Mouse (Mus musculus) MEL (cell line): ENCODE results near the gene Rassf2. TPM values are rescaled to one million over a fixed set of nuclear protein-coding genes. Genes with fewer than 3 reads are reported as not detected.

ENCODE experiments used
- DNase-seq: peaks from one replicate; pipeline ENCODE4 v3.0.0; 2011; ENCODE audit warnings: low read depth, low spot score
- H3K27ac ChIP-seq: 2 replicates; pipeline ENCODE4 v1.5.1; 2012; ENCODE audit warnings: low read depth, mild to moderate bottlenecking, control low read depth, low read length, moderate library complexity; ENCODE audit not compliant: control insufficient read depth
- H3K27me3 ChIP-seq, 2 experiments: fragments of 150-350 bp in 1 of 2; sonication (generic) in 1 of 2; 2 replicates each; pipeline ENCODE4 v1.6.1; 2012; ENCODE audit warnings: low read length in 2 of 2, mild to moderate bottlenecking in 2 of 2, improper control_type of control experiment in 1 of 2, moderate library complexity in 1 of 2; ENCODE audit not compliant: insufficient read depth in 2 of 2, control insufficient read depth in 1 of 2
- H3K36me3 ChIP-seq, 2 experiments: 2 replicates each; pipeline ENCODE4 v1.6.1; 2012 to 2014; ENCODE audit warnings: low read length in 2 of 2, improper control_type of control experiment in 1 of 2, inconsistent platforms in 1 of 2, mild to moderate bottlenecking in 1 of 2; ENCODE audit not compliant: insufficient read depth in 2 of 2, control insufficient read depth in 1 of 2
- H3K4me1 ChIP-seq, 2 experiments: fragments of 150-350 bp in 1 of 2; sonication (generic) in 1 of 2; 2 replicates each; pipeline ENCODE4 v1.6.1; 2012; ENCODE audit warnings: low read length in 2 of 2, improper control_type of control experiment in 1 of 2, mild to moderate bottlenecking in 1 of 2; ENCODE audit not compliant: insufficient read depth in 2 of 2, control insufficient read depth in 1 of 2
- H3K4me3 ChIP-seq, 2 experiments: fragments of 150-350 bp in 1 of 2; sonication (generic) in 1 of 2; 2 replicates each; pipeline ENCODE4 v1.5.1; 2012; ENCODE audit warnings: low read depth in 2 of 2, low read length in 2 of 2, mild to moderate bottlenecking in 2 of 2, moderate library complexity in 2 of 2, control low read depth in 1 of 2, improper control_type of control experiment in 1 of 2; ENCODE audit not compliant: control insufficient read depth in 1 of 2, insufficient read depth in 1 of 2
- H3K79me2 ChIP-seq: 2 replicates; pipeline ENCODE4 v1.6.1; 2012; ENCODE audit warnings: mild to moderate bottlenecking, low read length, moderate library complexity; ENCODE audit not compliant: control insufficient read depth, poor library complexity, insufficient read depth
- H3K9ac ChIP-seq: 2 replicates; pipeline ENCODE4 v1.6.1; 2012; ENCODE audit warnings: low read depth, mild to moderate bottlenecking, control low read depth, low read length, moderate library complexity; ENCODE audit not compliant: control insufficient read depth, poor library complexity, severe bottlenecking
- H3K9me3 ChIP-seq: fragments of 150-350 bp; sonication (generic); replicated peaks from 2 replicates; pipeline ENCODE4 v1.6.1; 2012; ENCODE audit warnings: mild to moderate bottlenecking, low read length, improper control_type of control experiment, moderate library complexity; ENCODE audit not compliant: insufficient read depth
- BHLHE40 ChIP-seq: IDR thresholded peaks from 2 replicates; pipeline ENCODE4 v1.6.1; 2012; ENCODE audit warnings: low read depth, mild to moderate bottlenecking, inconsistent platforms, low read length, improper control_type of control experiment, borderline replicate concordance
- CTCF ChIP-seq, 3 experiments: IDR thresholded peaks in 2 of 3; conservative IDR thresholded peaks in 1 of 3; 2 replicates each; pipeline ENCODE4 v1.5.1; 2011 to 2012; ENCODE audit warnings: low read length in 3 of 3, low read depth in 2 of 3, mild to moderate bottlenecking in 2 of 3, improper control_type of control experiment in 1 of 3, inconsistent platforms in 1 of 3, mixed read lengths in 1 of 3, moderate library complexity in 1 of 3; ENCODE audit not compliant: control insufficient read depth in 1 of 3, insufficient read depth in 1 of 3, poor library complexity in 1 of 3, severe bottlenecking in 1 of 3
- GABPA ChIP-seq: IDR thresholded peaks from 2 replicates; pipeline ENCODE4 v1.6.1; 2012; ENCODE audit warnings: low read depth, mild to moderate bottlenecking, inconsistent platforms, low read length, improper control_type of control experiment, moderate library complexity
- GATA1 ChIP-seq: IDR thresholded peaks from 2 replicates; pipeline ENCODE4 v1.6.1; 2011; ENCODE audit warnings: low read depth, low read length, improper control_type of control experiment
- HCFC1 ChIP-seq: IDR thresholded peaks from 2 replicates; pipeline ENCODE4 v1.6.1; 2012; ENCODE audit warnings: low read depth, mild to moderate bottlenecking, inconsistent platforms, low read length, improper control_type of control experiment, moderate library complexity
- JUND ChIP-seq: IDR thresholded peaks from 2 replicates; pipeline ENCODE4 v1.6.1; 2011; ENCODE audit warnings: low read depth, mild to moderate bottlenecking, improper control_type of control experiment, low read length
- MAFK ChIP-seq: IDR thresholded peaks from 2 replicates; pipeline ENCODE4 v1.6.1; 2011; ENCODE audit warnings: low read depth, mild to moderate bottlenecking, low read length, improper control_type of control experiment, borderline replicate concordance
- MAX ChIP-seq: IDR thresholded peaks from 2 replicates; pipeline ENCODE4 v1.6.1; 2011; ENCODE audit warnings: low read length, improper control_type of control experiment
- MYB ChIP-seq: IDR thresholded peaks from 2 replicates; pipeline ENCODE4 v1.6.1; 2011; ENCODE audit warnings: mild to moderate bottlenecking, low read depth, low read length, improper control_type of control experiment
- MYC ChIP-seq: IDR thresholded peaks from 2 replicates; pipeline ENCODE4 v1.6.1; 2011; ENCODE audit warnings: low read depth, mild to moderate bottlenecking, low read length, improper control_type of control experiment, moderate library complexity
- NRF1 ChIP-seq: IDR thresholded peaks from 2 replicates; pipeline ENCODE4 v1.6.1; 2014; ENCODE audit warnings: low read depth, mild to moderate bottlenecking, inconsistent platforms, low read length, improper control_type of control experiment, moderate library complexity; ENCODE audit not compliant: poor library complexity, insufficient read depth, severe bottlenecking
- POLR2AphosphoS5 ChIP-seq: IDR thresholded peaks from 2 replicates; pipeline ENCODE4 v1.6.1; 2012; ENCODE audit warnings: low read depth, borderline replicate concordance, mild to moderate bottlenecking, inconsistent platforms, low read length, moderate library complexity, mixed read lengths
- RAD21 ChIP-seq: IDR thresholded peaks from 2 replicates; pipeline ENCODE4 v1.6.1; 2011; ENCODE audit warnings: mild to moderate bottlenecking, low read depth, low read length, improper control_type of control experiment
- SIN3A ChIP-seq: IDR thresholded peaks from 2 replicates; pipeline ENCODE4 v1.6.1; 2012; ENCODE audit warnings: low read length, improper control_type of control experiment, inconsistent platforms
- SMC3 ChIP-seq: IDR thresholded peaks from 2 replicates; pipeline ENCODE4 v1.6.1; 2011; ENCODE audit warnings: low read depth, low read length, improper control_type of control experiment
- TAL1 ChIP-seq: IDR thresholded peaks from 2 replicates; pipeline ENCODE4 v1.6.1; 2012; ENCODE audit warnings: mild to moderate bottlenecking, inconsistent platforms, low read length, moderate library complexity, mixed read lengths
- TBP ChIP-seq: IDR thresholded peaks from 2 replicates; pipeline ENCODE4 v1.8.0; 2011; ENCODE audit warnings: low read depth, low read length, improper control_type of control experiment
- TCF12 ChIP-seq: IDR thresholded peaks from 2 replicates; pipeline ENCODE4 v1.6.1; 2014; ENCODE audit warnings: low read depth, mild to moderate bottlenecking, inconsistent platforms, low read length, improper control_type of control experiment, moderate library complexity
- USF2 ChIP-seq, 2 experiments: IDR thresholded peaks; 2 replicates each; pipeline ENCODE4 v1.6.1; 2011 to 2012; ENCODE audit warnings: improper control_type of control experiment in 2 of 2, low read length in 2 of 2, borderline replicate concordance in 1 of 2, inconsistent platforms in 1 of 2, low read depth in 1 of 2, mild to moderate bottlenecking in 1 of 2; ENCODE audit not compliant: insufficient read depth in 1 of 2
- ZC3H11A ChIP-seq: IDR thresholded peaks from 2 replicates; pipeline ENCODE4 v1.6.1; 2012; ENCODE audit warnings: low read depth, mild to moderate bottlenecking, inconsistent platforms, low read length, improper control_type of control experiment
- ZMIZ1 ChIP-seq: IDR thresholded peaks from 2 replicates; pipeline ENCODE4 v1.6.1; 2012; ENCODE audit warnings: low read depth, mild to moderate bottlenecking, inconsistent platforms, low read length, improper control_type of control experiment, moderate library complexity
- ZNF384 ChIP-seq: IDR thresholded peaks from 2 replicates; pipeline ENCODE4 v1.6.1; 2012; ENCODE audit warnings: low read depth, mild to moderate bottlenecking, inconsistent platforms, low read length, improper control_type of control experiment
- polyA plus RNA-seq, 2 experiments: library from polyadenylated mRNA; stranded (reverse) in 1 of 2; unstranded in 1 of 2; fragments of >175 nt in 1 of 2; fragments of >200 nt in 1 of 2; gene quantifications; 2 replicates each; pipeline versions ENCODE4 v1.2.1 to v1.2.4; 2012; ENCODE audit warnings: low replicate concordance in 2 of 2, low read depth in 1 of 2; ENCODE audit not compliant: insufficient read length in 2 of 2, insufficient read depth in 1 of 2, missing spikeins in 1 of 2
- total RNA-seq: library from RNA; depleted of rRNA; stranded (reverse); fragments of 300-350 nt; gene quantifications from 2 replicates; pipeline ENCODE4 v1.2.3, GENCODE M21; 2012

Rassf2 gene
- total and polyA plus RNA-seq, 3 experiments, result 0.69 to 4.1 TPM; not detected in 1

GRCm38 (mm10) chr2:132003916-132004315 is 26.1 kb downstream of the Rassf2 start:
- DNase-seq, result no peak
- Histone ChIP-seq H3K36me3 (no peaks in the 10 kb centered on the region), H3K9ac (no peak overlapping the region)
- TF ChIP-seq ZC3H11A (no peak), NRF1 (no peak), TCF12 (no peak), USF2 (IDR thresholded peaks at IDR 0.05; ENCODE audit: borderline replicate concordance in 1 of 2, insufficient read depth in 1 of 2, low read depth in 1 of 2, low read length in 2 of 2) (no peak), SMC3 (no peak), ZNF384 (no peak), MAFK (no peak), TBP (no peak), MYB (no peak), ZMIZ1 (no peak), CTCF (IDR thresholded peaks at IDR 0.05 in 2 of 3, conservative IDR thresholded peaks at IDR 0.05 in 1 of 3; ENCODE audit: control insufficient read depth in 1 of 3, insufficient read depth in 1 of 3, low read depth in 2 of 3, low read length in 3 of 3, poor library complexity in 1 of 3, severe bottlenecking in 1 of 3) (no peak), JUND (no peak), SIN3A (no peak), POLR2AphosphoS5 (no peak), HCFC1 (no peak), GATA1 (no peak), BHLHE40 (no peak)
- TF ChIP-seq, all 39 proteins: peak for 0
- Histone ChIP-seq H3K79me2 (no peaks in the 10 kb centered on the region), H3K27ac (no peak overlapping the region), H3K27me3 (no peaks in the 10 kb centered on the region), H3K4me1 (no peaks in the 10 kb centered on the region), H3K4me3 (no peak overlapping the region), H3K9me3 (no peaks in the 10 kb centered on the region)

- no peak for DNase-seq
- Histone ChIP-seq H3K27ac (no peak overlapping the region), H3K36me3 (no peaks in the 10 kb centered on the region), H3K27me3 (no peaks in the 10 kb centered on the region), H3K4me3 (no peak overlapping the region), H3K9ac (no peak overlapping the region), H3K79me2 (no peaks in the 10 kb centered on the region), H3K4me1 (no peaks in the 10 kb centered on the region), H3K9me3 (no peaks in the 10 kb centered on the region)
- TF ChIP-seq MAX (no peak), USF2 (IDR thresholded peaks at IDR 0.05; ENCODE audit: borderline replicate concordance in 1 of 2, insufficient read depth in 1 of 2, low read depth in 1 of 2, low read length in 2 of 2) (no peak), GABPA (no peak), TAL1 (no peak), RAD21 (no peak), MAFK (no peak), MYC (no peak), CTCF (IDR thresholded peaks at IDR 0.05 in 2 of 3, conservative IDR thresholded peaks at IDR 0.05 in 1 of 3; ENCODE audit: control insufficient read depth in 1 of 3, insufficient read depth in 1 of 3, low read depth in 2 of 3, low read length in 3 of 3, poor library complexity in 1 of 3, severe bottlenecking in 1 of 3) (no peak), GATA1 (no peak)
Measured at GRCm38 (mm10) chr2:132001696-132002334, 28.2 kb downstream of the Rassf2 start.
